Mouse (Mus musculus) limb, embryonic 14.5 days (tissue): ENCODE data around the gene 2010106E10Rik. TPM values are rescaled to one million over a fixed set of nuclear protein-coding genes. Genes with fewer than 3 reads are reported as not detected.
A peak's percentile ranks its signal among the peaks of the same experiment; 100 is the strongest.

ENCODE experiments used
- ATAC-seq: fragments of 200-750 bp; cut with Nextera tagmentation; 2 replicates; pipeline ENCODE4 v1.8.0; 2017; ENCODE audit warnings: low read depth, moderate number of reproducible peaks, moderate TSS enrichment; ENCODE audit not compliant: low FRiP score
- DNase-seq: peaks from one replicate; pipeline ENCODE4 v3.0.0-alpha.2; 2015; ENCODE audit warnings: low spot score
- H3K27ac ChIP-seq: fragments of 300-500 bp; sonication (generic); replicated peaks from 2 replicates; pipeline ENCODE4 v1.5.1; 2014; ENCODE audit warnings: low read depth, mild to moderate bottlenecking, low read length, moderate library complexity, mixed read lengths
- H3K27me3 ChIP-seq: fragments of 300-500 bp; sonication (generic); 2 replicates; pipeline ENCODE4 v1.6.1; 2014; ENCODE audit warnings: low read length, mixed read lengths; ENCODE audit not compliant: control insufficient read depth, insufficient read depth
- H3K36me3 ChIP-seq: fragments of 300-500 bp; sonication (generic); 2 replicates; pipeline ENCODE4 v1.6.1; 2014; ENCODE audit warnings: mild to moderate bottlenecking, low read length, moderate library complexity, mixed read lengths; ENCODE audit not compliant: control insufficient read depth, insufficient read depth
- H3K4me1 ChIP-seq: fragments of 300-500 bp; sonication (generic); 2 replicates; pipeline ENCODE4 v1.6.1; 2014; ENCODE audit warnings: antibody characterized with exemption, low read length, mixed read lengths; ENCODE audit not compliant: control insufficient read depth, insufficient read depth
- H3K4me2 ChIP-seq: fragments of 300-500 bp; sonication (generic); replicated peaks from 2 replicates; pipeline ENCODE4 v1.6.1; 2014; ENCODE audit warnings: low read depth, mild to moderate bottlenecking, low read length, moderate library complexity; ENCODE audit not compliant: severe bottlenecking
- H3K4me3 ChIP-seq: fragments of 300-500 bp; sonication (generic); replicated peaks from 2 replicates; pipeline ENCODE4 v1.5.1; 2014; ENCODE audit warnings: low read length
- H3K9ac ChIP-seq: fragments of 300-500 bp; sonication (generic); 2 replicates; pipeline ENCODE4 v1.6.1; 2014; ENCODE audit warnings: mild to moderate bottlenecking, low read depth, low read length, moderate library complexity; ENCODE audit not compliant: severe bottlenecking
- H3K9me3 ChIP-seq: fragments of 300-500 bp; sonication (generic); 2 replicates; pipeline ENCODE4 v1.6.1; 2016; ENCODE audit warnings: low read length; ENCODE audit not compliant: control insufficient read depth
- POLR2A ChIP-seq: fragments of 200-500 bp; IDR thresholded peaks from 2 replicates; pipeline ENCODE4 v1.8.0; 2012; ENCODE audit warnings: inconsistent platforms, mild to moderate bottlenecking, moderate library complexity, borderline replicate concordance; ENCODE audit not compliant: insufficient read depth, insufficient read length; ENCODE audit errors: extremely low read depth
- WGBS: fragments of 180-500 bp; shearing (Covaris S2); extraction: QIAGEN DNeasy Blood & Tissue Kit; methylation state at CpG from one replicate; pipeline ENCODE4 v1.1.7; 2014; 5-methylcytosine and 5-hydroxymethylcytosine counted together
- polyA plus RNA-seq, 2 experiments: library from polyadenylated mRNA; depleted of rRNA in 1 of 2; stranded (reverse) in 1 of 2; unstranded in 1 of 2; fragments of >200 nt; fragmentation: Nextera tagmentation in 1 of 2; extraction: Ambion mirVana in 1 of 2; gene quantifications; 2 replicates each; pipeline versions ENCODE4 v1.2.1 to v1.2.3; 2012 to 2014

Gene 2010106E10Rik
- polyA plus RNA-seq, 2 experiments: not detected

- H3K9ac ChIP-seq: peak within 1 kb of the TSS; percentile 77
- ATAC-seq (peak; percentile 98), DNase-seq (peak; percentile 89)
- 0 out of 2 replicates have a peak, but pooled peaks have one; percentile 30 for TF ChIP-seq POLR2A
- H3K4me3 ChIP-seq: peak within 1 kb of the TSS; percentile 58
- H3K27me3 ChIP-seq: no peaks in the 10 kb centered on the region
- no peaks in the 10 kb centered on the region for H3K9me3 ChIP-seq
- H3K27ac ChIP-seq: peak within 1 kb of the TSS; percentile 76
- H3K36me3 ChIP-seq: no peaks in the 10 kb centered on the region
- H3K4me1 ChIP-seq: no peaks in the 10 kb centered on the region
- H3K4me2 ChIP-seq: peak within 1 kb of the TSS; percentile 48
- 9% methylated on average over 46 of the region's 79 CpGs for WGBS
Measured at GRCm38 (mm10) chrX:112600511-112601305, 105.6 kb downstream of the 2010106E10Rik start, which contains the start of gene Zfp711. Gene Zfp711 (plus strand): TSS chrX:112600526.

DNA sequence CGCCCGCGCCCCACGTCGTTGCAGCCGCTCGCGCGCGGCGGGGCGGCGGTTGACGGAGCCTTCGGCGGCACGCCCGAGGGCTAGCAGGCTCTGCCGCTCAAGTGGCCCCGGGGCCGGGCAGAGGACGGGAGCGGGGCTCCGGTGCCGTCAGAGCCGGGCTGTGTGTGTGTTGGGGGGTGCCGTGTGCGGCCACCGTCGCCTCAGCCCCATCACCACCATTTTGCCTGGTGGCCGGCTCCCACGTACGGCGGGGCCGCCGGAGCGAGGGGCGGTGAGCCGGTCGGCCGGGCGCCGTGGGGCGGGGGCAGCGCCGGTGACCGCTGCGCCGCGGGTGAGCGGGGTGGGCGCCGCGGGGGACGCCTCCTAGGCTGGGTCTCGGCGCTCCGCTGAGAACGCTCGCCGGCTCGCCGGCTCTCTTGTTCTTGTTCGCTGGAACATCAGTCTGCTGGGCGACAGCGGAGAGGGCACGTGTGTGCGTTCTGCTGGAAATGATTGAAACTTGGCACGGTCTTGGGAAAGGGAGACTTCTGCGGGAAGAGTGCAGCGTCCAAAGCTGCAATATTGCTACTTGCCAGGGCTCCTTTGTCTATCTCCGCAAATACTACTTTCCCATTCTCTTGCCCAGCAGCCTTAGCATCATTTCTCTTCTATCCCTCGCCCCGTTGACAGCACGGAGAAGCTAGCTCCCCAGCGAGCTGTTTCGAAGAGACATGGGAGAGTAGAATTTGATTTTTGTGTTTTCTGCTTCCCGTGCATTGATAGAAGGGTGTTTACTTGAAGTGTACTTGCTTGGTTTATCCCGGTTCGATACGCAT lies 106.4 kb downstream of the 2010106E10Rik start:
- Histone ChIP-seq H3K4me3 (peak overlapping the region; percentile 58), H3K4me2 (peak overlapping the region; percentile 48), H3K27ac (peak overlapping the region; percentile 76), H3K9ac (peak overlapping the region; percentile 77), H3K36me3 (no peaks in the 10 kb centered on the region), H3K9me3 (no peaks in the 10 kb centered on the region), H3K27me3 (no peaks in the 10 kb centered on the region), H3K4me1 (no peaks in the 10 kb centered on the region)
- no peak for TF ChIP-seq POLR2A
- DNase-seq (peak; percentile 30), ATAC-seq (peak; percentile 42)
- 22% methylated on average over 44 of the region's 81 CpGs for WGBS

Other genes with a start within 250 kb of the 2010106E10Rik start
- 14.0 and 24.2 TPM in 2 replicates for gene Apool, start 183.9 kb upstream of the 2010106E10Rik start, polyA plus RNA-seq (2012; rRNA removed)
- 55.7 and 58.0 TPM in 2 replicates for gene Apool, start 183.9 kb upstream of the 2010106E10Rik start, polyA plus RNA-seq (2014; fragmentation: Nextera tagmentation; extraction: Ambion mirVana)
- gene Satl1, start 88.5 kb upstream of the 2010106E10Rik start, polyA plus RNA-seq (2012; rRNA removed): not detected in 2 replicates
- gene Satl1, start 88.5 kb upstream of the 2010106E10Rik start, polyA plus RNA-seq (2014; fragmentation: Nextera tagmentation; extraction: Ambion mirVana): not detected in 2 replicates
- gene Zfp711, start 105.3 kb downstream of the 2010106E10Rik start, polyA plus RNA-seq (2012; rRNA removed): 10.3 and 12.1 TPM in 2 replicates
- gene Zfp711, start 105.3 kb downstream of the 2010106E10Rik start, polyA plus RNA-seq (2014; fragmentation: Nextera tagmentation; extraction: Ambion mirVana): 13.7 and 14.7 TPM in 2 replicates
- 1.0 and 1.8 TPM in 2 replicates for gene Pof1b, start 203.4 kb downstream of the 2010106E10Rik start, polyA plus RNA-seq (2012; rRNA removed)
- gene Pof1b, start 203.4 kb downstream of the 2010106E10Rik start, polyA plus RNA-seq (2014; fragmentation: Nextera tagmentation; extraction: Ambion mirVana): 5.6 and 7.4 TPM in 2 replicates